Mouse (Mus musculus) embryo, embryonic 9.5 days (tissue): ENCODE results near the gene Arhgef19.
A peak's percentile ranks its signal among the peaks of the same experiment; 100 is the strongest.

Experiments
- DNase-seq: peaks from one replicate; pipeline ENCODE4 v3.0.0-alpha.2; 2017; ENCODE audit errors: extremely low spot score

Arhgef19 gene

GRCm38 (mm10) chr4:141239388-141240125, at the start of gene Arhgef19:
Arhgef19 (plus strand) TSS chr4:141239499.
- peak; percentile 91 for DNase-seq

- DNase-seq = no peak
These were observed 48.0 kb upstream of the Arhgef19 start for GRCm38 (mm10) chr4:141191294-141191693.

- no peak for DNase-seq
These were observed 44.7 kb upstream of the Arhgef19 start for GRCm38 (mm10) chr4:141194553-141194952.

- DNase-seq = no peak
These were observed 42.2 kb upstream of the Arhgef19 start for GRCm38 (mm10) chr4:141196981-141197685.

GRCm38 (mm10) chr4:141197686-141198035, 41.6 kb upstream of the Arhgef19 start:
- no peak for DNase-seq

- no peak for DNase-seq
These were observed 38.4 kb upstream of the Arhgef19 start for GRCm38 (mm10) chr4:141200906-141201305.

- no peak for DNase-seq
These were observed 37.1 kb upstream of the Arhgef19 start for GRCm38 (mm10) chr4:141202192-141202591.

- DNase-seq = no peak
These were observed 34.7 kb upstream of the Arhgef19 start for GRCm38 (mm10) chr4:141204580-141205061.

GRCm38 (mm10) chr4:141207081-141207480, 32.2 kb upstream of the Arhgef19 start:
- DNase-seq = no peak

- no peak for DNase-seq
These were observed 28.6 kb upstream of the Arhgef19 start for GRCm38 (mm10) chr4:141210524-141211219.

- no peak for DNase-seq
These were observed 27.7 kb upstream of the Arhgef19 start for GRCm38 (mm10) chr4:141211646-141212045.

- no peak for DNase-seq
These were observed 26.4 kb upstream of the Arhgef19 start for GRCm38 (mm10) chr4:141212892-141213291.

- no peak for DNase-seq
These were observed 26.0 kb upstream of the Arhgef19 start for GRCm38 (mm10) chr4:141213342-141213741.

GRCm38 (mm10) chr4:141213770-141214336, 25.4 kb upstream of the Arhgef19 start, which contains the start of gene Rsg1:
Rsg1 (plus strand) TSS chr4:141213956.
- peak; percentile 98 for DNase-seq

- peak; percentile 42 for DNase-seq
These were observed 24.9 kb upstream of the Arhgef19 start for GRCm38 (mm10) chr4:141214337-141214851.

- DNase-seq = no peak
These were observed 19.6 kb upstream of the Arhgef19 start for GRCm38 (mm10) chr4:141219583-141220213.

- no peak for DNase-seq
These were observed 17.5 kb upstream of the Arhgef19 start for GRCm38 (mm10) chr4:141221848-141222247.

- no peak for DNase-seq
These were observed 16.5 kb upstream of the Arhgef19 start for GRCm38 (mm10) chr4:141222752-141223151.

- no peak for DNase-seq
These were observed 10.6 kb upstream of the Arhgef19 start for GRCm38 (mm10) chr4:141228687-141229086.

GRCm38 (mm10) chr4:141233196-141233595, 6.1 kb upstream of the Arhgef19 start:
- no peak for DNase-seq

GRCm38 (mm10) chr4:141235537-141236111, 3.7 kb upstream of the Arhgef19 start:
- DNase-seq = no peak
